Mouse (Mus musculus) olfactory bulb, adult 2 months (tissue): ENCODE measurements at regions not wholly inside any gene's neighbourhood (a gene's known extent, or its start where the extent isn't known, plus 50 kb on each side); places are given as distances from the start of the nearest gene placed in this dataset.

Source experiments
- H3K27ac ChIP-seq: fragments of 200-500 bp; 2 replicates; pipeline ENCODE4 v1.5.1; 2012; ENCODE audit warnings: low read depth, low read length; ENCODE audit not compliant: insufficient read depth
- H3K4me1 ChIP-seq: fragments of 200-500 bp; 2 replicates; pipeline ENCODE4 v1.6.1; 2012; ENCODE audit warnings: low read length; ENCODE audit not compliant: control insufficient read depth, insufficient read depth
- H3K4me3 ChIP-seq: fragments of 200-500 bp; 2 replicates; pipeline ENCODE4 v1.5.1; 2012; ENCODE audit warnings: mild to moderate bottlenecking, low read depth, low read length, moderate library complexity; ENCODE audit not compliant: insufficient read depth
- CTCF ChIP-seq: fragments of 200-500 bp; IDR thresholded peaks from 2 replicates; pipeline ENCODE4 v1.5.1; 2012; ENCODE audit warnings: low read depth, mild to moderate bottlenecking, low read length, moderate library complexity; ENCODE audit not compliant: insufficient read depth
- POLR2A ChIP-seq: fragments of 200-500 bp; IDR thresholded peaks from 2 replicates; pipeline ENCODE4 v1.6.1; 2012; ENCODE audit warnings: mild to moderate bottlenecking, low read depth, low read length, moderate library complexity; ENCODE audit not compliant: insufficient read depth
- WGBS: fragments of 180-500 bp; shearing (Covaris S2); methylation state at CpG from one replicate; pipeline ENCODE4 v1.1.7; 2018; 5-methylcytosine and 5-hydroxymethylcytosine counted together

- TF ChIP-seq CTCF: no peak
- no peak for TF ChIP-seq POLR2A
- Histone ChIP-seq H3K27ac (no peak overlapping the region), H3K4me1 (no peaks in the 10 kb centered on the region), H3K4me3 (no peak overlapping the region)
- WGBS: 88% methylated on average over 2 of the region's 2 CpGs
These were observed 608.9 kb upstream of the Map3k7 start for GRCm38 (mm10) chr4:31354953-31355352.

GRCm38 (mm10) chr4:31366172-31366571, 597.7 kb upstream of the Map3k7 start:
- 78% methylated on average over 1 of the region's 1 CpGs for WGBS
- Histone ChIP-seq H3K4me1 (no peaks in the 10 kb centered on the region), H3K27ac (no peak overlapping the region), H3K4me3 (no peak overlapping the region)
- TF ChIP-seq POLR2A: no peak
- no peak for TF ChIP-seq CTCF

GRCm38 (mm10) chr4:31367031-31367430, 596.9 kb upstream of the Map3k7 start:
- TF ChIP-seq POLR2A (no peak), CTCF (no peak)
- WGBS: 89% methylated on average over 5 of the region's 5 CpGs
- H3K4me3 ChIP-seq: no peak overlapping the region
- no peaks in the 10 kb centered on the region for H3K4me1 ChIP-seq
- H3K27ac ChIP-seq: no peak overlapping the region

GRCm38 (mm10) chr4:31370062-31370461, 593.8 kb upstream of the Map3k7 start:
- Histone ChIP-seq H3K4me1 (no peaks in the 10 kb centered on the region), H3K4me3 (no peak overlapping the region), H3K27ac (no peak overlapping the region)
- TF ChIP-seq POLR2A (no peak), CTCF (no peak)
- 77% methylated on average over 7 of the region's 7 CpGs for WGBS

- H3K27ac ChIP-seq: no peak overlapping the region
- H3K4me1 ChIP-seq: no peaks in the 10 kb centered on the region
- H3K4me3 ChIP-seq: no peak overlapping the region
- no peak for TF ChIP-seq POLR2A
- 70% methylated on average over 8 of the region's 8 CpGs for WGBS
These were observed 582.6 kb upstream of the Map3k7 start for GRCm38 (mm10) chr4:31381069-31381969.

- TF ChIP-seq POLR2A (no peak), CTCF (no peak)
- Histone ChIP-seq H3K4me3 (no peak overlapping the region), H3K27ac (no peak overlapping the region), H3K4me1 (no peaks in the 10 kb centered on the region)
- whole genome bisulfite sequencing: 67% methylated on average over 4 of the region's 4 CpGs
These were observed 570.8 kb upstream of the Map3k7 start for GRCm38 (mm10) chr4:31392932-31393632.

- WGBS: 83% methylated on average over 4 of the region's 4 CpGs
- H3K4me1 ChIP-seq: no peaks in the 10 kb centered on the region
- H3K4me3 ChIP-seq: no peak overlapping the region
- H3K27ac ChIP-seq: no peak overlapping the region
- no peak for TF ChIP-seq POLR2A
- no peak for TF ChIP-seq CTCF
These were observed 568.4 kb upstream of the Map3k7 start for GRCm38 (mm10) chr4:31395538-31395937.

GRCm38 (mm10) chr4:31403976-31404375, 559.9 kb upstream of the Map3k7 start:
- TF ChIP-seq POLR2A (no peak), CTCF (no peak)
- H3K4me3 ChIP-seq: no peak overlapping the region

More at GRCm38 (mm10) chr4:31403976-31404375, 559.9 kb upstream of the Map3k7 start:
- 53% methylated on average over 8 of the region's 8 CpGs for WGBS
- Histone ChIP-seq H3K4me1 (peaks cover 6% of the 10 kb centered on the region), H3K27ac (no peak overlapping the region)
